8 mouse cellular contexts compared by ENCODE assay signal in the genomic region with DNA sequence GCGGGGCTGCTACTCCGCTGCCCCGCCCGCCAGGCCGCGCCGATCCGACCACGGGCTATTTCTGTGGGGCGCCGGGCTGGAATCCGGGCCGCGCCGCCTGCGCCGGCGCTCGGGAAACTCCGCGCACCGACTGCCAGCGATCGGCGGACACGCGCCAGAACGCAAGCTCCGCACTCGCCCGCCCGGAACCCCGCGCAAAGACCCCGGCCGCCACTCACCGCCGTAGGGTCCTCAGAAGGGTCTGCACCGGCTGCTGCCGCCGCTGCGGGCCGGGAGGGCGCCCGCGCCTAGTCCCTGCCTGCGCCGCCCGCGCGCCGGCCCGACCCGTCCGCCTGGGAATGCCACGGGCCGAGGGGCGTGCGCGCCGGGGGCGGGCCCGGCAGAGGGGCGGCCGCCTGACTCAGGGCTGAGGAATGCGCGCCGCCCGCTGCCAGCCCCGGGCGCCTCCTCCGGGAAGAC. TPM values are rescaled to one million over a fixed set of nuclear protein-coding genes. Genes with fewer than 3 reads are reported as not detected.
DNase-seq lines count a peak whose midpoint lies in the region; ATAC-seq and TF ChIP-seq lines count a peak whose summit lies in the region.

Gene Rhbdf1 (minus strand): TSS at position 350 of the 459 bp plus-strand sequence.

- 1% methylated on average over 43 of the region's 72 CpGs for WGBS in heart, postnatal 0 days
- WGBS in lung, embryonic 16.5 days, result under 1% methylated on average over 51 of the region's 72 CpGs
- WGBS in stomach, embryonic 16.5 days, result under 1% methylated on average over 58 of the region's 72 CpGs

- no peak; the same call in 1 of the 2 replicates for TF ChIP-seq POLR2A in CH12.LX (IDR thresholded peaks at IDR 0.05; ENCODE audit: low read depth, low read length)
- peak; percentile 57 for TF ChIP-seq POLR2A in embryonic fibroblast, embryonic 13.5 days (IDR thresholded peaks at IDR 0.05; ENCODE audit: low read depth, low read length)

- DNase-seq in CH12.LX (ENCODE audit: extremely low read depth) (no peak), NIH3T3 (ENCODE audit: low read depth) (peak; percentile 84)
- peak; percentile 65 for DNase-seq in heart, postnatal 0 days (ENCODE audit: low spot score)
- peak; percentile 72 to 91 for DNase-seq in kidney, postnatal 25 days
- no peak for DNase-seq in B cell, adult 2 months

- peaks cover 12 to 71% of the 10 kb centered on the region in 2 experiments for H3K4me1 ChIP-seq in CH12.LX (ENCODE audit: control insufficient read depth in 1 of 2, insufficient read depth in 2 of 2)
- H3K4me1 ChIP-seq in embryonic fibroblast, embryonic 13.5 days (ENCODE audit: control insufficient read depth, insufficient read depth, low read length), result peaks cover 30% of the 10 kb centered on the region
- H3K4me1 ChIP-seq in heart, postnatal 0 days (ENCODE audit: control insufficient read depth, insufficient read depth), result peaks cover 44% of the 10 kb centered on the region
- H3K4me1 ChIP-seq in lung, embryonic 16.5 days (replicated peaks; ENCODE audit: control insufficient read depth, insufficient read depth, low read length), result peaks cover 52% of the 10 kb centered on the region
- peaks cover 65% of the 10 kb centered on the region for H3K4me1 ChIP-seq in stomach, embryonic 16.5 days (ENCODE audit: control insufficient read depth, insufficient read depth, low read length)

- peak within 1 kb of the TSS; percentile 67 to 77 (median 71) for H3K4me3 ChIP-seq in CH12.LX (replicated peaks in 1 of 3; ENCODE audit: low read depth in 2 of 3, low read length in 2 of 3, poor library complexity in 1 of 3)
- peak within 1 kb of the TSS; percentile 93 for H3K4me3 ChIP-seq in embryonic fibroblast, embryonic 13.5 days (ENCODE audit: insufficient read depth, low read length)
- H3K4me3 ChIP-seq in heart, postnatal 0 days (ENCODE audit: low read depth, low read length), result peak within 1 kb of the TSS; percentile 79
- H3K4me3 ChIP-seq in lung, embryonic 16.5 days (ENCODE audit: low read length), result peak within 1 kb of the TSS; percentile 89
- H3K4me3 ChIP-seq in stomach, embryonic 16.5 days (replicated peaks; ENCODE audit: low read length), result peak within 1 kb of the TSS; percentile 89

- ATAC-seq in heart, postnatal 0 days (ENCODE audit: insufficient read depth, low read depth), result peak; percentile 55
- ATAC-seq in lung, embryonic 16.5 days (ENCODE audit: low read depth), result peak; percentile 65
- ATAC-seq in stomach, embryonic 16.5 days (ENCODE audit: insufficient read depth, low FRiP score), result peak; percentile 64

- TF ChIP-seq RAD21 in CH12.LX (IDR thresholded peaks at IDR 0.05; ENCODE audit: low read depth, low read length), result no peak

- peaks cover 0 to 23% of the 10 kb centered on the region in 2 experiments for H3K36me3 ChIP-seq in CH12.LX (replicated peaks in 1 of 2; ENCODE audit: control insufficient read depth in 1 of 2, insufficient read depth in 1 of 2, low read length in 1 of 2)
- no peaks in the 10 kb centered on the region for H3K36me3 ChIP-seq in heart, postnatal 0 days (replicated peaks; ENCODE audit: control insufficient read depth, insufficient read depth, low read length)
- H3K36me3 ChIP-seq in lung, embryonic 16.5 days (ENCODE audit: control insufficient read depth, insufficient read depth, low read length), result no peaks in the 10 kb centered on the region
- no peaks in the 10 kb centered on the region for H3K36me3 ChIP-seq in stomach, embryonic 16.5 days (ENCODE audit: control insufficient read depth, insufficient read depth, low read length)

- peak within 1 kb of the TSS; percentile 89 for H3K4me2 ChIP-seq in CH12.LX (ENCODE audit: insufficient read depth, low read depth, poor library complexity, severe bottlenecking)
- peak within 1 kb of the TSS; percentile 89 for H3K4me2 ChIP-seq in heart, postnatal 0 days (ENCODE audit: low read depth, low read length)
- H3K4me2 ChIP-seq in lung, embryonic 16.5 days (ENCODE audit: low read depth, low read length), result peak within 1 kb of the TSS; percentile 68
- peak within 1 kb of the TSS; percentile 69 for H3K4me2 ChIP-seq in stomach, embryonic 16.5 days (ENCODE audit: low read depth, low read length)

- TF ChIP-seq EP300 in CH12.LX (IDR thresholded peaks at IDR 0.05; ENCODE audit: low read length), result no peak
- TF ChIP-seq EP300 in heart, postnatal 0 days (IDR thresholded peaks at IDR 0.05; ENCODE audit: low read depth), result no peak

- H3K9ac ChIP-seq in CH12.LX (ENCODE audit: insufficient read depth, low read depth), result peak within 1 kb of the TSS; percentile 53
- peak within 1 kb of the TSS; percentile 91 for H3K9ac ChIP-seq in heart, postnatal 0 days (replicated peaks; ENCODE audit: low read depth, low read length)
- H3K9ac ChIP-seq in lung, embryonic 16.5 days (ENCODE audit: low read length), result peak within 1 kb of the TSS; percentile 95
- H3K9ac ChIP-seq in stomach, embryonic 16.5 days (ENCODE audit: low read length), result peak within 1 kb of the TSS; percentile 91

- dilution Hi-C loops in CH12.LX (cut with MboI; ENCODE audit: extremely low pct_ligation_motif_present, extremely low pct_unique_long_range_greater_than_20kb, low sequenced_read_pairs), result no loop called here

- H3K9me3 ChIP-seq in CH12.LX (replicated peaks; ENCODE audit: low read length), result peaks cover 3% of the 10 kb centered on the region
- no peaks in the 10 kb centered on the region for H3K9me3 ChIP-seq in heart, postnatal 0 days (replicated peaks; ENCODE audit: control insufficient read depth, low read length)
- H3K9me3 ChIP-seq in lung, embryonic 16.5 days (ENCODE audit: control insufficient read depth, low read length), result no peaks in the 10 kb centered on the region
- no peaks in the 10 kb centered on the region for H3K9me3 ChIP-seq in stomach, embryonic 16.5 days (replicated peaks; ENCODE audit: control insufficient read depth, low read length)

- no peaks in the 10 kb centered on the region for H3K79me2 ChIP-seq in CH12.LX (replicated peaks; ENCODE audit: control insufficient read depth, extremely low read depth, insufficient read depth, poor library complexity, severe bottlenecking)

- TF ChIP-seq CTCF in CH12.LX (conservative IDR thresholded peaks at IDR 0.05 in 1 of 2, IDR thresholded peaks at IDR 0.05 in 1 of 2; ENCODE audit: low read depth in 2 of 2, low read length in 2 of 2), result no peak
- TF ChIP-seq CTCF in embryonic fibroblast, embryonic 13.5 days (IDR thresholded peaks at IDR 0.05; ENCODE audit: borderline replicate concordance, insufficient read depth, low read length), result no peak
- TF ChIP-seq CTCF in heart, postnatal 0 days (IDR thresholded peaks at IDR 0.05; ENCODE audit: low read depth), result no peak

- H3K27ac ChIP-seq in CH12.LX (ENCODE audit: insufficient read depth, low read depth), result peak within 1 kb of the TSS; percentile 37
- peak within 1 kb of the TSS; percentile 89 for H3K27ac ChIP-seq in embryonic fibroblast, embryonic 13.5 days (ENCODE audit: insufficient read depth, low read length)
- peak within 1 kb of the TSS; percentile 91 for H3K27ac ChIP-seq in heart, postnatal 0 days (ENCODE audit: low read depth)
- peak within 1 kb of the TSS; percentile 96 for H3K27ac ChIP-seq in lung, embryonic 16.5 days (ENCODE audit: low read length)
- H3K27ac ChIP-seq in stomach, embryonic 16.5 days (ENCODE audit: low read length), result peak within 1 kb of the TSS; percentile 96

- peaks cover 19% of the 10 kb centered on the region for H3K27me3 ChIP-seq in CH12.LX (replicated peaks)
- no peaks in the 10 kb centered on the region for H3K27me3 ChIP-seq in heart, postnatal 0 days (ENCODE audit: control insufficient read depth, insufficient read depth, low read length)
- H3K27me3 ChIP-seq in lung, embryonic 16.5 days (ENCODE audit: control insufficient read depth, insufficient read depth, low read depth, low read length), result no peaks in the 10 kb centered on the region
- H3K27me3 ChIP-seq in stomach, embryonic 16.5 days (ENCODE audit: control insufficient read depth, insufficient read depth, low read length), result no peaks in the 10 kb centered on the region

- in situ Hi-C loops in CH12.LX (cut with MboI; ENCODE audit: low pct_ligation_motif_present, low pct_unique_long_range_greater_than_20kb, low sequenced_read_pairs), result no loop called here

TF ChIP-seq in CH12.LX, 34 proteins besides CTCF, POLR2A, EP300 and RAD21:
- TF ChIP-seq MAFK (IDR thresholded peaks at IDR 0.05; ENCODE audit: insufficient replicate concordance, low read length) (no peak), KAT2A (IDR thresholded peaks at IDR 0.05; ENCODE audit: insufficient replicate concordance, low read length) (no peak), MXI1 (IDR thresholded peaks at IDR 0.05; ENCODE audit: low read depth, low read length) (peak; percentile 42), UBTF (IDR thresholded peaks at IDR 0.05; ENCODE audit: low read depth, low read length) (0 out of 2 replicates have a peak, but pooled peaks have one; percentile 77), NRF1 (IDR thresholded peaks at IDR 0.05; ENCODE audit: low read depth, low read length) (peak; percentile 55), HCFC1 (IDR thresholded peaks at IDR 0.05; ENCODE audit: low read depth, low read length) (no peak), MYC (IDR thresholded peaks at IDR 0.05; ENCODE audit: low read depth, low read length) (no peak), GABPA (IDR thresholded peaks at IDR 0.05; ENCODE audit: insufficient replicate concordance, low read depth, low read length) (no peak), CHD1 (IDR thresholded peaks at IDR 0.05; ENCODE audit: low read depth, low read length) (peak; percentile 8; the same call in 1 of the 2 replicates), ETS1 (conservative IDR thresholded peaks at IDR 0.05; ENCODE audit: low read depth, low read length) (no peak), CHD2 (IDR thresholded peaks at IDR 0.05; ENCODE audit: low read length) (no peak), ZMIZ1 (IDR thresholded peaks at IDR 0.05; ENCODE audit: low read depth, low read length) (0 out of 2 replicates have a peak, but pooled peaks have one; percentile 13)

RNA-seq across cellular contexts. Expression of gene Rhbdf1, which starts in this region (rescaled TPM):
- total RNA-seq in CH12.LX (2012; rRNA removed) (30.1 and 37.6 TPM in 2 replicates), CH12.LX (2014; rRNA removed) (24.7 TPM in 2 replicates)
- 27.2 and 34.2 TPM in 2 replicates for polyA plus RNA-seq in CH12.LX (2012; ENCODE audit: insufficient read length, low read depth)
- polyA plus RNA-seq in embryonic fibroblast, embryonic 13.5 days (2011; ENCODE audit: insufficient read length, low read depth, missing spikeins), result 45.9 and 49.1 TPM in 2 replicates
- total RNA-seq in heart, postnatal 0 days (2014; rRNA removed; ENCODE audit: low replicate concordance), result 68.9 and 69.2 TPM in 2 replicates
- polyA plus RNA-seq in heart, postnatal 0 days (2015; fragmentation: Nextera tagmentation; extraction: Ambion mirVana), result 21.9 and 25.2 TPM in 2 replicates
- polyA plus RNA-seq in lung, embryonic 16.5 days (2015; fragmentation: Nextera tagmentation; extraction: Ambion mirVana), result 70.9 and 71.2 TPM in 2 replicates
- 57.4 and 67.7 TPM in 2 replicates for polyA plus RNA-seq in stomach, embryonic 16.5 days (2015; fragmentation: Nextera tagmentation; extraction: Ambion mirVana)

Comparison
In these comparisons a context has a peak if more than half of its experiments do, and no peak if none do; other contexts are left out.
1. DNase-seq: peak in NIH3T3 (single experiment), heart, postnatal 0 days (single experiment) and kidney, postnatal 25 days (2 of 2); none in CH12.LX (single experiment) and B cell, adult 2 months (0 of 2).
2. H3K27ac ChIP-seq: peak in every context shown above with its lines; median percentile 96 in lung, embryonic 16.5 days; 96 in stomach, embryonic 16.5 days; 91 in heart, postnatal 0 days; 89 in embryonic fibroblast, embryonic 13.5 days; 37 in CH12.LX.
3. Peak in every context shown above with its lines, with median percentiles within 50 percentile points of each other: H3K4me2 ChIP-seq, H3K4me3 ChIP-seq, H3K9ac ChIP-seq and ATAC-seq.